Mouse (Mus musculus) lung, adult 2 months (tissue): Measurements from ENCODE around the gene Fndc3b.

Source experiments
- CTCF ChIP-seq: fragments of 200-500 bp; IDR thresholded peaks from 2 replicates; pipeline ENCODE4 v1.5.1; 2011; ENCODE audit warnings: mild to moderate bottlenecking, low read length, control low read depth; ENCODE audit not compliant: insufficient read depth
- POLR2A ChIP-seq: fragments of 200-500 bp; IDR thresholded peaks from 2 replicates; pipeline ENCODE4 v1.6.1; 2011; ENCODE audit warnings: low read depth, mild to moderate bottlenecking, control low read depth, low read length, borderline replicate concordance; ENCODE audit errors: extremely low read depth

- no peak for TF ChIP-seq POLR2A
- no peak for TF ChIP-seq CTCF
Observed at GRCm38 (mm10) chr3:27411286-27411685, 299.8 kb downstream of the Fndc3b start.
